Mouse (Mus musculus) MEL (cell line): ENCODE measurements at regions not wholly inside any gene's neighbourhood (a gene's known extent, or its start where the extent isn't known, plus 50 kb on each side); places are given as distances from the start of the nearest gene placed in this dataset.

ENCODE experiments used
- DNase-seq: peaks from one replicate; pipeline ENCODE4 v3.0.0; 2011; ENCODE audit warnings: low read depth, low spot score
- H3K27ac ChIP-seq: 2 replicates; pipeline ENCODE4 v1.5.1; 2012; ENCODE audit warnings: low read depth, mild to moderate bottlenecking, control low read depth, low read length, moderate library complexity; ENCODE audit not compliant: control insufficient read depth
- H3K27me3 ChIP-seq, 2 experiments: fragments of 150-350 bp in 1 of 2; sonication (generic) in 1 of 2; 2 replicates each; pipeline ENCODE4 v1.6.1; 2012; ENCODE audit warnings: low read length in 2 of 2, mild to moderate bottlenecking in 2 of 2, improper control_type of control experiment in 1 of 2, moderate library complexity in 1 of 2; ENCODE audit not compliant: insufficient read depth in 2 of 2, control insufficient read depth in 1 of 2
- H3K36me3 ChIP-seq, 2 experiments: 2 replicates each; pipeline ENCODE4 v1.6.1; 2012 to 2014; ENCODE audit warnings: low read length in 2 of 2, improper control_type of control experiment in 1 of 2, inconsistent platforms in 1 of 2, mild to moderate bottlenecking in 1 of 2; ENCODE audit not compliant: insufficient read depth in 2 of 2, control insufficient read depth in 1 of 2
- H3K4me1 ChIP-seq, 2 experiments: fragments of 150-350 bp in 1 of 2; sonication (generic) in 1 of 2; 2 replicates each; pipeline ENCODE4 v1.6.1; 2012; ENCODE audit warnings: low read length in 2 of 2, improper control_type of control experiment in 1 of 2, mild to moderate bottlenecking in 1 of 2; ENCODE audit not compliant: insufficient read depth in 2 of 2, control insufficient read depth in 1 of 2
- H3K4me3 ChIP-seq, 2 experiments: fragments of 150-350 bp in 1 of 2; sonication (generic) in 1 of 2; 2 replicates each; pipeline ENCODE4 v1.5.1; 2012; ENCODE audit warnings: low read depth in 2 of 2, low read length in 2 of 2, mild to moderate bottlenecking in 2 of 2, moderate library complexity in 2 of 2, control low read depth in 1 of 2, improper control_type of control experiment in 1 of 2; ENCODE audit not compliant: control insufficient read depth in 1 of 2, insufficient read depth in 1 of 2
- H3K79me2 ChIP-seq: 2 replicates; pipeline ENCODE4 v1.6.1; 2012; ENCODE audit warnings: mild to moderate bottlenecking, low read length, moderate library complexity; ENCODE audit not compliant: control insufficient read depth, poor library complexity, insufficient read depth
- H3K9ac ChIP-seq: 2 replicates; pipeline ENCODE4 v1.6.1; 2012; ENCODE audit warnings: low read depth, mild to moderate bottlenecking, control low read depth, low read length, moderate library complexity; ENCODE audit not compliant: control insufficient read depth, poor library complexity, severe bottlenecking
- H3K9me3 ChIP-seq: fragments of 150-350 bp; sonication (generic); replicated peaks from 2 replicates; pipeline ENCODE4 v1.6.1; 2012; ENCODE audit warnings: mild to moderate bottlenecking, low read length, improper control_type of control experiment, moderate library complexity; ENCODE audit not compliant: insufficient read depth
- E2F4 ChIP-seq: IDR thresholded peaks from 2 replicates; pipeline ENCODE4 v1.6.1; 2011; ENCODE audit warnings: low read depth, low read length, improper control_type of control experiment, borderline replicate concordance
- ELF1 ChIP-seq: IDR thresholded peaks from 2 replicates; pipeline ENCODE4 v1.6.1; 2014; ENCODE audit warnings: low read depth, mild to moderate bottlenecking, inconsistent platforms, low read length, improper control_type of control experiment, moderate library complexity
- GATA1 ChIP-seq: IDR thresholded peaks from 2 replicates; pipeline ENCODE4 v1.6.1; 2011; ENCODE audit warnings: low read depth, low read length, improper control_type of control experiment
- HCFC1 ChIP-seq: IDR thresholded peaks from 2 replicates; pipeline ENCODE4 v1.6.1; 2012; ENCODE audit warnings: low read depth, mild to moderate bottlenecking, inconsistent platforms, low read length, improper control_type of control experiment, moderate library complexity
- JUND ChIP-seq: IDR thresholded peaks from 2 replicates; pipeline ENCODE4 v1.6.1; 2011; ENCODE audit warnings: low read depth, mild to moderate bottlenecking, improper control_type of control experiment, low read length
- MAFK ChIP-seq: IDR thresholded peaks from 2 replicates; pipeline ENCODE4 v1.6.1; 2011; ENCODE audit warnings: low read depth, mild to moderate bottlenecking, low read length, improper control_type of control experiment, borderline replicate concordance
- MEF2A ChIP-seq: IDR thresholded peaks from 2 replicates; pipeline ENCODE4 v1.6.1; 2014; ENCODE audit warnings: low read depth, mild to moderate bottlenecking, inconsistent platforms, low read length, improper control_type of control experiment; ENCODE audit not compliant: poor library complexity, insufficient replicate concordance, severe bottlenecking; ENCODE audit errors: extremely low read depth
- MYB ChIP-seq: IDR thresholded peaks from 2 replicates; pipeline ENCODE4 v1.6.1; 2011; ENCODE audit warnings: mild to moderate bottlenecking, low read depth, low read length, improper control_type of control experiment
- POLR2A ChIP-seq, 2 experiments: IDR thresholded peaks; 2 replicates each; pipeline ENCODE4 v1.6.1; 2011 to 2012; ENCODE audit warnings: low read length in 2 of 2, mild to moderate bottlenecking in 2 of 2, control low read depth in 1 of 2, improper control_type of control experiment in 1 of 2, low read depth in 1 of 2, moderate library complexity in 1 of 2; ENCODE audit not compliant: control insufficient read depth in 1 of 2, insufficient read depth in 1 of 2, poor library complexity in 1 of 2
- POLR2AphosphoS2 ChIP-seq: IDR thresholded peaks from 2 replicates; pipeline ENCODE4 v1.6.1; 2011; ENCODE audit warnings: low read length, improper control_type of control experiment
- RCOR1 ChIP-seq: IDR thresholded peaks from 2 replicates; pipeline ENCODE4 v1.6.1; 2012; ENCODE audit warnings: low read depth, mild to moderate bottlenecking, inconsistent platforms, low read length, improper control_type of control experiment
- SIN3A ChIP-seq: IDR thresholded peaks from 2 replicates; pipeline ENCODE4 v1.6.1; 2012; ENCODE audit warnings: low read length, improper control_type of control experiment, inconsistent platforms
- SMC3 ChIP-seq: IDR thresholded peaks from 2 replicates; pipeline ENCODE4 v1.6.1; 2011; ENCODE audit warnings: low read depth, low read length, improper control_type of control experiment
- UBTF ChIP-seq: IDR thresholded peaks from 2 replicates; pipeline ENCODE4 v1.6.1; 2012; ENCODE audit warnings: low read depth, mild to moderate bottlenecking, inconsistent platforms, low read length, improper control_type of control experiment, moderate library complexity, borderline replicate concordance; ENCODE audit not compliant: insufficient read depth
- USF2 ChIP-seq, 2 experiments: IDR thresholded peaks; 2 replicates each; pipeline ENCODE4 v1.6.1; 2011 to 2012; ENCODE audit warnings: improper control_type of control experiment in 2 of 2, low read length in 2 of 2, borderline replicate concordance in 1 of 2, inconsistent platforms in 1 of 2, low read depth in 1 of 2, mild to moderate bottlenecking in 1 of 2; ENCODE audit not compliant: insufficient read depth in 1 of 2
- ZMIZ1 ChIP-seq: IDR thresholded peaks from 2 replicates; pipeline ENCODE4 v1.6.1; 2012; ENCODE audit warnings: low read depth, mild to moderate bottlenecking, inconsistent platforms, low read length, improper control_type of control experiment, moderate library complexity
- ZNF384 ChIP-seq: IDR thresholded peaks from 2 replicates; pipeline ENCODE4 v1.6.1; 2012; ENCODE audit warnings: low read depth, mild to moderate bottlenecking, inconsistent platforms, low read length, improper control_type of control experiment

DNA sequence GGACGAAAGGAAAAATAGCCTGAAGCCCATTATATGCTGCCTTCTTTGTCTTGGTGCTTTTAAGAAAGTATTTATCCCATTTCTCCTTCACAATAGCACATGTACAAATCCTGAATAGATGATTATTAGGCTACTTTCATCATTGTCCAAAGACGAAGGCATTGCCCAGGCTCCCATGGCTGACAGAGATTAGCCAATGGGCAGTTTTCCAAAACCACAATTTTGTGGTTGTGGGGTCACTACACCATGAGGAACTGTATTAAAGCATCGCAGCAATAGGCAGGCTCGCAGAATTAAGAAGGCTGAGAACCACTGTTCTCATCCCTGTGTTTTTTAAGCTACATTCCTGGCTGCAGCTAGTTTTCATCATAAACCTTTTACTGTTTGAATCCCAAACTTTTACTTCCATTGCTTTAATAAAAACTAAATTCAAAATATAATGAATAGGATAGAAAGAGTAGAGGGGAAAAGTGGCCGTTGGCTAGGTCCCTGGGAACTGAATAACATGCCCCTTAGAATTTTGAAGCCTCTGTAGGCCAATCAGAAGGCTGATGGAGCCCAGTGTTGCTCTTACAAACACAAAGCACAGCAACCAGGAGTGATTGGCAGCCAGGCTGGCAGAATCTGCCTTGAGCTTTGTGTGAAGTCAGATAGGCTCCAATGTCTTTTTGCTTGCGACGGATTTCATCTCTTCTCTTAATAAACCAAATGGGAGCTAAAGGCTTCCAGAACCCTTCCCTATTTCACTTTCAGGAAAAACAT lies 199.7 kb downstream of the Galc start:
- Histone ChIP-seq H3K36me3 (no peaks in the 10 kb centered on the region), H3K4me3 (no peak overlapping the region), H3K27me3 (no peaks in the 10 kb centered on the region), H3K79me2 (no peaks in the 10 kb centered on the region), H3K4me1 (no peaks in the 10 kb centered on the region), H3K9me3 (no peaks in the 10 kb centered on the region), H3K27ac (no peak overlapping the region), H3K9ac (no peak overlapping the region)
- TF ChIP-seq ELF1 (no peak), SMC3 (no peak), JUND (no peak), MAFK (no peak), MEF2A (no peak), USF2 (IDR thresholded peaks at IDR 0.05; ENCODE audit: borderline replicate concordance in 1 of 2, insufficient read depth in 1 of 2, low read depth in 1 of 2, low read length in 2 of 2) (no peak), ZMIZ1 (no peak), POLR2A (IDR thresholded peaks at IDR 0.05; ENCODE audit: control insufficient read depth in 1 of 2, insufficient read depth in 1 of 2, low read depth in 1 of 2, low read length in 2 of 2, poor library complexity in 1 of 2) (no peak), GATA1 (no peak)
- DNase-seq: no peak

DNA sequence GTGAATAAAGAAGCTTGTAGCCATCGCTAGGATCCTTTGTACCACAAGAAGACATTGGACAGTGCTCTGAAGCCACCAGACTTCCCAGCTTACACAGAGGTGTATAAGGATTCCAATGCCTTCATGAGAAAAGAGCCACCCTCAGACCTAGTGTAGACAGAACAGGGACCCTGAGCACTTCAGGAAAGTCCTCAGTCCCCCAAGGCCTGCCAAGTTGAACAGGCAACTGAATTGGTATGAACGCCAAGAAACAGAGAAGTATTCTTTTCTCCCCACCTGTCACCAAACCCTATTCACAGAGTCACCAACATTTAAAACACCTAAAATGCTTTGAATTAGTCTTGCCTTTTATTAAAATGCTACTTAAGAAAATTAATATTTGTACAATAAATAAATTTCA lies 200.3 kb downstream of the Galc start:
- Histone ChIP-seq H3K79me2 (no peaks in the 10 kb centered on the region), H3K27me3 (no peaks in the 10 kb centered on the region), H3K9ac (no peak overlapping the region), H3K4me3 (no peak overlapping the region), H3K27ac (no peak overlapping the region), H3K4me1 (no peaks in the 10 kb centered on the region), H3K9me3 (no peaks in the 10 kb centered on the region), H3K36me3 (no peaks in the 10 kb centered on the region)
- TF ChIP-seq HCFC1 (no peak), SIN3A (no peak), ZMIZ1 (no peak), UBTF (no peak), E2F4 (no peak), MYB (no peak), RCOR1 (no peak), MAFK (no peak), ZNF384 (no peak), POLR2AphosphoS2 (no peak)
- DNase-seq: no peak
